Mouse (Mus musculus): ENCODE results near the gene 1700024B05Rik. TPM values are rescaled to one million over a fixed set of nuclear protein-coding genes. Genes with fewer than 3 reads are reported as not detected.

The 1700024B05Rik gene
- polyA plus RNA-seq (2017; shearing (Covaris generic)), result not detected

DNA sequence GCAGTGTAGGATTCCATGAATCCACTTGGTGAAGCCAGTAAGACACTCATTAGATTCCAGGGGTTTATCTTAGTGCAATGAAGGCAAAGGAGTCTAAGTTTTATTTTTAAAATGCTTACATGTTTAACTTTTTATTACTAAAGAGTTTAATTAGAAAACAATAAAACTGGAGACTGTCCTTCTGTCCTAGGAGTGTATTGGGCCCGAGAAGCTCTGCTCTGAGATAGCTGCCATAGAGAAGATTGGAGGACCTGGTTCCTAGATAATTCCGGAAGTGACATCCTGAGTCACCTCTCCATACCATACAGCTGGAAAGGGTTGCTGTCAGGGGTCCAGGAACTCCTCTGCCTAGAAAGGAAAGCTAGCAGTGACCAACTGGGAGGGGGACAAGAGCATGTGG, at the start of gene 1700024B05Rik:
TSS of gene 1700024B05Rik (plus strand) at position 301 of the 400 bp plus-strand sequence.

GRCm38 (mm10) chr14:41907190-41907589, 36.6 kb upstream of the 1700024B05Rik start, which contains the start of gene Gm7980:
Gm7980 (minus strand) TSS chr14:41907290.

GRCm38 (mm10) chr14:41924649-41925048, 19.1 kb upstream of the 1700024B05Rik start, which contains the start of gene 1700049E17Rik1:
1700049E17Rik1 (plus strand) TSS chr14:41924949.

DNA sequence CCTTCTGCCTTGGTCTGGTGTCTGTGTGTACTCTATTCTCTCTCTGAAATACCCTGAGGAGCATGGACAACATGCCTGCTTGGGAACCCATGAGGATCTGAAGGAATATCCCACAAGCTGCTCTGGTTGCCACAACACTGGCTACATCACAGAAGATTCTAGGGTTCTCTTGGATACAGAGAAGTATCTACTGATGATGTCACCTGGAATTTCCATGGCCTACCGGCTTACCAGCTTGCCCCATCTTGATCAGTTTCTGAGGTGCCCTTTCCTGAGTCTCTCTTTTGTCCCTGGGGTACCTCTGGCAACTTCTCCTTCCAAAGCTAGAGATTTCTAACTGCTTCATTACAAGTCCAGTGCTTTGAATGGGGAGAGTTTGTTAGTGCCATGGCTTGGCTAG, 24.0 kb downstream of the 1700024B05Rik start, which contains the start of gene Gm6401:
TSS of gene Gm6401 (minus strand) at position 101 of the 400 bp plus-strand sequence.

GRCm38 (mm10) chr14:41983225-41983624, 39.4 kb downstream of the 1700024B05Rik start, which contains the start of gene Gm3543:
Gm3543 (minus strand) TSS chr14:41983325.

Other genes with a start within 250 kb of the 1700024B05Rik start
- not detected for gene Gm8068, start 242.1 kb upstream of the 1700024B05Rik start, polyA plus RNA-seq (2017; shearing (Covaris generic))
- not detected for gene Gm7929, start 193.4 kb upstream of the 1700024B05Rik start, polyA plus RNA-seq (2017; shearing (Covaris generic))
- gene Gm47189, start 171.6 kb upstream of the 1700024B05Rik start, polyA plus RNA-seq (2017; shearing (Covaris generic)), result not detected
- not detected for gene Gm7980, start 36.7 kb upstream of the 1700024B05Rik start, polyA plus RNA-seq (2017; shearing (Covaris generic))
- not detected for gene 1700049E17Rik1, start 19.0 kb upstream of the 1700024B05Rik start, polyA plus RNA-seq (2017; shearing (Covaris generic))
- not detected for gene Gm6401, start 23.9 kb downstream of the 1700024B05Rik start, polyA plus RNA-seq (2017; shearing (Covaris generic))
- gene Gm3543, start 39.3 kb downstream of the 1700024B05Rik start, polyA plus RNA-seq (2017; shearing (Covaris generic)), result not detected
- gene Gm7951, start 173.4 kb downstream of the 1700024B05Rik start, polyA plus RNA-seq (2017; shearing (Covaris generic)), result not detected
- not detected for gene Gm17027, start 218.6 kb downstream of the 1700024B05Rik start, polyA plus RNA-seq (2017; shearing (Covaris generic))
- not detected for gene Gm3573, start 246.8 kb downstream of the 1700024B05Rik start, polyA plus RNA-seq (2017; shearing (Covaris generic))